Comparison of ENCODE assay signal across 27 mouse cellular contexts in genomic region chr9:46146437-46146836, GRCm38 (mm10).
DNase-seq lines count a peak whose midpoint lies in the region; ATAC-seq lines count a peak whose summit lies in the region.
"Had no signal": no experiment of that assay in that cellular context is flagged by ENCODE, and none has a peak within 500 bp of the region (broad histone marks: within the 10 kb centered on the region; RNA-seq: fewer than 3 reads in every experiment).

No protein-coding gene starts in this region.

- H3K9me3 ChIP-seq in heart, embryonic 15.5 days (replicated peaks): no peaks in the 10 kb centered on the region
- no peaks in the 10 kb centered on the region for H3K9me3 ChIP-seq in heart, embryonic 11.5 days (replicated peaks; ENCODE audit: control insufficient read depth, low read length)
- H3K9me3 ChIP-seq: G1E; hindbrain, embryonic 10.5 days; hindbrain, embryonic 15.5 days; kidney, embryonic 15.5 days; neural tube, embryonic 15.5 days had no signal

- no peak overlapping the region for H3K4me2 ChIP-seq in heart, embryonic 15.5 days
- no peak overlapping the region for H3K4me2 ChIP-seq in heart, embryonic 11.5 days
- H3K4me2 ChIP-seq: hindbrain, embryonic 15.5 days; kidney, embryonic 15.5 days; neural tube, embryonic 15.5 days had no signal

- no peaks in the 10 kb centered on the region for H3K27me3 ChIP-seq in heart, embryonic 15.5 days
- peaks cover 3% of the 10 kb centered on the region; the same call in 1 of the 2 replicates for H3K27me3 ChIP-seq in heart, embryonic 11.5 days (ENCODE audit: control insufficient read depth, insufficient read depth, low read length)
- H3K27me3 ChIP-seq: hindbrain, embryonic 15.5 days; kidney, embryonic 15.5 days; neural tube, embryonic 15.5 days had no signal

- H3K9ac ChIP-seq in heart, embryonic 15.5 days: no peak overlapping the region
- H3K9ac ChIP-seq in heart, embryonic 11.5 days (ENCODE audit: low read depth, low read length): no peak overlapping the region
- H3K9ac ChIP-seq: hindbrain, embryonic 15.5 days; kidney, embryonic 15.5 days; liver, embryonic 14.5 days; neural tube, embryonic 15.5 days had no signal

- peaks cover 42% of the 10 kb centered on the region for H3K4me1 ChIP-seq in heart, embryonic 15.5 days (replicated peaks)
- peaks cover 26% of the 10 kb centered on the region for H3K4me1 ChIP-seq in heart, embryonic 11.5 days (ENCODE audit: control insufficient read depth, insufficient read depth, low read length)

- DNase-seq in 3T3-L1 (ENCODE audit: low read depth, low spot score) (peak; percentile 46), NIH3T3 (ENCODE audit: low read depth) (peak; percentile 13)
- peak; percentile 33 for DNase-seq in retina, postnatal 1 day
- DNase-seq in gastrocnemius, adult 18-20 months (ENCODE audit: low spot score): no peak
- DNase-seq: adrenal gland, adult 2 months; cerebellum, adult 8-10 months; cerebellum, postnatal 25 days; gastrocnemius, postnatal 36 days; heart, postnatal 14 days; kidney, adult 11 months; kidney, postnatal 25 days; lung, adult 2 months; lung, postnatal 14 days; midbrain, embryonic 14.5 days; right cerebral cortex, adult 18-20 months; right cerebral cortex, postnatal 4 days had no signal

- 69% methylated on average over 3 of the region's 3 CpGs for WGBS in heart, embryonic 15.5 days
- 65% methylated on average over 3 of the region's 3 CpGs for WGBS in heart, embryonic 11.5 days (ENCODE audit: insufficient replicate concordance)

- peak overlapping the region; percentile 7; the same call in 1 of the 2 replicates for H3K27ac ChIP-seq in heart, embryonic 15.5 days
- no peak overlapping the region for H3K27ac ChIP-seq in heart, embryonic 11.5 days (ENCODE audit: low read depth, low read length)
- H3K27ac ChIP-seq: hindbrain, embryonic 10.5 days; hindbrain, embryonic 15.5 days; kidney, embryonic 15.5 days; left cerebral cortex, adult 2 months; liver, embryonic 14.5 days; neural tube, embryonic 15.5 days had no signal

- no peak for ATAC-seq in heart, embryonic 15.5 days (replicated peaks; ENCODE audit: insufficient number of reproducible peaks, insufficient read depth, low FRiP score, low read depth)
- ATAC-seq in heart, embryonic 11.5 days (replicated peaks; ENCODE audit: insufficient number of reproducible peaks, low FRiP score, low TSS enrichment): no peak
- ATAC-seq: forebrain, embryonic 14.5 days; inflammation-experienced regulatory T-cells, adult 6 months had no signal

- 0 out of 2 replicates have a peak, but pooled peaks cover 4% of the 10 kb centered on the region for H3K36me3 ChIP-seq in heart, embryonic 15.5 days
- H3K36me3 ChIP-seq in heart, embryonic 11.5 days (ENCODE audit: control insufficient read depth, insufficient read depth, low read length): no peaks in the 10 kb centered on the region
- H3K36me3 ChIP-seq: hindbrain, embryonic 10.5 days; hindbrain, embryonic 15.5 days; kidney, embryonic 15.5 days had no signal

- H3K4me3 ChIP-seq in heart, embryonic 15.5 days: no peak overlapping the region
- no peak overlapping the region for H3K4me3 ChIP-seq in heart, embryonic 11.5 days (ENCODE audit: low read depth, low read length)
- H3K4me3 ChIP-seq: hindbrain, embryonic 10.5 days; hindbrain, embryonic 15.5 days; kidney, embryonic 15.5 days; left cerebral cortex, adult 2 months; neural tube, embryonic 15.5 days had no signal
